30 mouse cellular contexts compared by ENCODE assay signal in the genomic region with DNA sequence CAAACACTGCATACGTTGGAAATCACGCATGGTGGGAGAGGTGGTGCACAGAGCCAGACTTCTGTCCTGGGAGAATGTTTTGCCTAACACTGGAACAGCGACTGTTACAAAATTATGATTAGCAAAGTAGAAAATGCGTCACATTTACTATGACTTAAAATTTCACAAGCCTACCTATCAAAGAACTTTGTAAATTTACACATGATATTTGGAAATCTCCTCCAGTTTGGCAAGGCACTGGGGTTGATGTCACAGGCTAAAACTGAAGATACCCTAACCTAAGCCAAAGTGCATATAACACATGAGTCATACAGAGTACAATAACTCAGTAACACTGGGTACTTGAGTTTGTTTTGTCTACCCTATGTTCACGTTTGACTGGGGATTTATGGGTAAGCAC. TPM values are rescaled to one million over a fixed set of nuclear protein-coding genes. Genes with fewer than 3 reads are reported as not detected.
DNase-seq lines count a peak whose midpoint lies in the region; TF ChIP-seq lines count a peak whose summit lies in the region.
"Had no signal": no experiment of that assay in that cellular context is flagged by ENCODE, and none has a peak within 500 bp of the region (broad histone marks: within the 10 kb centered on the region; RNA-seq: fewer than 3 reads in every experiment).

No protein-coding gene starts in this region.

- no peaks in the 10 kb centered on the region for H3K36me3 ChIP-seq in liver, adult 2 months (ENCODE audit: control insufficient read depth, insufficient read depth, low read length)
- H3K36me3 ChIP-seq: embryonic facial prominence, embryonic 12.5 days; embryonic facial prominence, embryonic 15.5 days; forebrain, embryonic 12.5 days; forebrain, embryonic 15.5 days; G1E; heart, embryonic 10.5 days; heart, embryonic 13.5 days had no signal

- TF ChIP-seq POLR2A in liver, adult 2 months (IDR thresholded peaks at IDR 0.05; ENCODE audit: extremely low read depth, insufficient read depth, low read length) = no peak
- TF ChIP-seq POLR2A in lung, adult 2 months (IDR thresholded peaks at IDR 0.05; ENCODE audit: borderline replicate concordance, extremely low read depth, low read depth, low read length) = no peak

- H3K9ac ChIP-seq in liver, adult 2 months (ENCODE audit: low read depth, low read length) = no peak overlapping the region
- H3K9ac ChIP-seq: embryonic facial prominence, embryonic 12.5 days; embryonic facial prominence, embryonic 15.5 days; forebrain, embryonic 12.5 days; forebrain, embryonic 15.5 days; heart, embryonic 13.5 days; hindbrain, embryonic 14.5 days had no signal

- peaks cover 3% of the 10 kb centered on the region; the same call in 1 of the 2 replicates for H3K79me2 ChIP-seq in liver, adult 2 months (ENCODE audit: control insufficient read depth, insufficient read depth, low read length)

- no peak overlapping the region for H3K4me3 ChIP-seq in liver, adult 2 months (ENCODE audit: insufficient read depth, low read depth, low read length)
- H3K4me3 ChIP-seq in lung, adult 2 months (replicated peaks; ENCODE audit: extremely low read depth, low read depth, low read length) = no peak overlapping the region
- H3K4me3 ChIP-seq: embryonic facial prominence, embryonic 12.5 days; embryonic facial prominence, embryonic 15.5 days; forebrain, embryonic 12.5 days; forebrain, embryonic 15.5 days; heart, adult 2 months; heart, embryonic 10.5 days; heart, embryonic 13.5 days had no signal

- peak; percentile 18 for DNase-seq in adrenal gland, adult 2 months
- no peak for DNase-seq in adrenal gland, adult 8-10 months
- DNase-seq in liver, adult 2 months (ENCODE audit: extremely low read depth, low read depth, low spot score) = peak; percentile 95
- DNase-seq in liver = no peak
- DNase-seq in lung, postnatal 25 days (ENCODE audit: low spot score) = peak; percentile 7
- DNase-seq in lung, adult 2 months = no peak
- peak; percentile 68 for DNase-seq in fat pad, adult 2 months (ENCODE audit: extremely low read depth, low read depth, low spot score)
- DNase-seq in gastrocnemius, adult 18-20 months (ENCODE audit: low spot score) = no peak
- DNase-seq: adrenal gland, postnatal 36 days; B cell, adult 2 months; cerebellum, adult 11 months; cerebellum, adult 2 months; cerebellum, adult 9-11 months; cerebellum, postnatal 25 days; gastrocnemius, postnatal 10 days; gastrocnemius, postnatal 36 days; heart, adult 2 months; heart, postnatal 14 days; heart, postnatal 4 days had no signal

- H3K27ac ChIP-seq in liver, adult 2 months (replicated peaks; ENCODE audit: insufficient read depth, low read depth, low read length) = no peak overlapping the region
- H3K27ac ChIP-seq: embryonic facial prominence, embryonic 12.5 days; embryonic facial prominence, embryonic 15.5 days; forebrain, embryonic 12.5 days; forebrain, embryonic 15.5 days; heart, adult 2 months; heart, embryonic 10.5 days; heart, embryonic 13.5 days; hindbrain, embryonic 14.5 days; hindbrain, postnatal 0 days had no signal

- H3K27me3 ChIP-seq in liver, adult 2 months (ENCODE audit: control insufficient read depth, insufficient read depth, low read length) = no peaks in the 10 kb centered on the region
- H3K27me3 ChIP-seq: CH12.LX; embryonic facial prominence, embryonic 12.5 days; embryonic facial prominence, embryonic 15.5 days; forebrain, embryonic 12.5 days; forebrain, embryonic 15.5 days; heart, embryonic 13.5 days; Patski had no signal

- no peak for TF ChIP-seq CTCF in liver, adult 2 months (IDR thresholded peaks at IDR 0.05; ENCODE audit: low read depth, low read length)
- TF ChIP-seq CTCF in lung, adult 2 months (IDR thresholded peaks at IDR 0.05; ENCODE audit: insufficient read depth, low read length) = no peak

- 21% methylated on average over 5 of the region's 5 CpGs for WGBS in liver, adult 2 months
- WGBS in lung, adult 2 months = 65% methylated on average over 5 of the region's 5 CpGs

- H3K4me1 ChIP-seq in liver, adult 2 months (ENCODE audit: control insufficient read depth, insufficient read depth, low read length) = peaks cover 2% of the 10 kb centered on the region; the same call in 1 of the 2 replicates
- H3K4me1 ChIP-seq in lung, adult 2 months (ENCODE audit: control insufficient read depth, insufficient read depth, low read length) = peaks cover 3% of the 10 kb centered on the region; the same call in 1 of the 2 replicates

RNA-seq across cellular contexts. Expression of a gene that starts 3.3 kb away (rescaled TPM):
- 10 to 100 TPM; 28.5 to 35.1 TPM for total RNA-seq in adrenal gland, adult 2 months (2021)
- 12.5 and 16.2 TPM in 2 replicates for polyA plus RNA-seq in adrenal gland, adult 2 months (2012; rRNA removed)
- total RNA-seq in adrenal gland, adult 8-10 months (2022) = 10 to 100 TPM; 29.0 to 38.3 (median 32.7) TPM
- total RNA-seq in liver, adult 2 months (2014; rRNA removed) = 17.2 TPM in 2 replicates
- 2.5 and 2.7 TPM in 2 replicates for polyA plus RNA-seq in liver, adult 2 months (2012; rRNA removed)
- 7.9 and 8.2 TPM in 2 replicates for polyA plus RNA-seq in lung, adult 2 months (2012; rRNA removed)
- total RNA-seq in gastrocnemius, adult 18-20 months (2021) = 10 to 100 TPM; 12.0 to 14.7 TPM

Comparison
In these comparisons a context has a peak if more than half of its experiments do, and no peak if none do; other contexts are left out.
1. DNase-seq: peak in adrenal gland, adult 2 months (single experiment), liver, adult 2 months (single experiment), lung, postnatal 25 days (single experiment) and fat pad, adult 2 months (single experiment); none in adrenal gland, adult 8-10 months (single experiment), liver (single experiment), lung, adult 2 months (single experiment) and gastrocnemius, adult 18-20 months (single experiment).